Mouse (Mus musculus) layer of hippocampus, adult 8-10 months (tissue): ENCODE data around the gene Qrfp. TPM values are rescaled to one million over a fixed set of nuclear protein-coding genes. Genes with fewer than 3 reads are reported as not detected.

Source experiments
- DNase-seq, 2 experiments: peaks; one replicate each; pipeline ENCODE4 v3.0.0; 2022; ENCODE audit warnings: low spot score in 2 of 2
- total RNA-seq, 4 experiments: library from RNA; stranded (reverse); gene quantifications; 2 replicates each; pipeline ENCODE4 v1.2.4; 2022

Gene Qrfp
- total RNA-seq, 4 experiments from 2014 or later: not detected

GRCm38 (mm10) chr2:31770781-31771441 is 39.5 kb downstream of the Qrfp start:
- DNase-seq: no peak

GRCm38 (mm10) chr2:31769631-31770111 is 40.7 kb downstream of the Qrfp start:
- no peak for DNase-seq

- DNase-seq: no peak
These were observed 41.3 kb downstream of the Qrfp start for GRCm38 (mm10) chr2:31769115-31769514.

GRCm38 (mm10) chr2:31767815-31768214 is 42.6 kb downstream of the Qrfp start:
- no peak for DNase-seq

GRCm38 (mm10) chr2:31767104-31767503 is 43.3 kb downstream of the Qrfp start:
- DNase-seq: no peak

GRCm38 (mm10) chr2:31763271-31763670 is 47.1 kb downstream of the Qrfp start:
- DNase-seq: no peak

- DNase-seq: no peak
These were observed 47.5 kb downstream of the Qrfp start for GRCm38 (mm10) chr2:31762853-31763252.

- no peak for DNase-seq
These were observed 48.2 kb downstream of the Qrfp start for GRCm38 (mm10) chr2:31762155-31762554.

- DNase-seq: no peak
These were observed 48.8 kb downstream of the Qrfp start for GRCm38 (mm10) chr2:31761585-31761984.

GRCm38 (mm10) chr2:31761115-31761531 is 49.3 kb downstream of the Qrfp start:
- no peak for DNase-seq

GRCm38 (mm10) chr2:31760486-31760885 is 49.9 kb downstream of the Qrfp start:
- DNase-seq: no peak

- DNase-seq: no peak
These were observed 50.5 kb downstream of the Qrfp start for GRCm38 (mm10) chr2:31759751-31760460.

GRCm38 (mm10) chr2:31758966-31759365 is 51.4 kb downstream of the Qrfp start:
- no peak for DNase-seq

GRCm38 (mm10) chr2:31757472-31757871 is 52.9 kb downstream of the Qrfp start:
- DNase-seq: no peak

Other genes starting within 250 kb of the Qrfp start
- 10 to 100 TPM; 35.5 to 47.2 (median 43.6) TPM for gene Fubp3, start 237.9 kb downstream of the Qrfp start, total RNA-seq
- under 1 TPM in 2 of 4 experiments, not detected in 2; 0.14 to 0.37 TPM for gene Prdm12, start 170.5 kb downstream of the Qrfp start, total RNA-seq
- gene Exosc2, start 139.9 kb downstream of the Qrfp start, total RNA-seq: 10 to 100 TPM; 22.7 to 25.3 (median 23.5) TPM
- 10 to 100 TPM; 45.2 to 52.9 (median 46.9) TPM for gene Abl1, start 122.2 kb downstream of the Qrfp start, total RNA-seq
- 100 to 1,000 TPM in 1 of 4 experiments, 10 to 100 TPM in 3; 82.5 to 102 (median 90.0) TPM for gene Fibcd1, start 35.4 kb upstream of the Qrfp start, total RNA-seq
- 1 to 10 TPM; 6.2 to 7.0 (median 6.5) TPM for gene Lamc3, start 76.7 kb upstream of the Qrfp start, total RNA-seq
- gene Aif1l, start 139.6 kb upstream of the Qrfp start, total RNA-seq: 1 to 10 TPM; 6.8 to 8.3 (median 7.7) TPM
- 10 to 100 TPM; 62.3 to 69.6 (median 68.0) TPM for gene Nup214, start 163.9 kb upstream of the Qrfp start, total RNA-seq